Mouse (Mus musculus) fat pad, adult 2 months (tissue): ENCODE data around the gene Flnc.

Experiments used
- DNase-seq: peaks from one replicate; pipeline ENCODE4 v3.0.0-alpha.2; 2011; ENCODE audit warnings: low read depth, low spot score; ENCODE audit errors: extremely low read depth

Flnc gene

DNA sequence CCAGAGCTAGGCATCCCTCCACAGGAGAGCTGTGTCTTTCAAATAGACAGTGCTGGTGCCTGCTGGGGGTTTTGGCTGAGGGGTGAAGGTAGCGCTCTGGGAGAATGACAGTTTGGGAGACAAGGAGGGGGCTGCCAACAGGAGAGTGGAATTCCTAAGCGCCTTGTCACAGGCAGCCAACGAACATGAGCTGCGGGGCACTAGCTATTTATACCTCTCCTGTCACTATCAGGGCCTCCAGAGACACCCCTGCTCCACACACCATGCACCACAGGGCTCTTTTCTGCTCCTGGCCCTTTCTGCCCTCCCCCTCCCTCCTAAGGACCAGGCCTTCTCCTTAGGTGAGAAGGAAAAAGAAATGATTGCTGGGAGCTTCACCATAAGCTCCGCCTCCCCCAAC, 1.6 kb upstream of the Flnc start:
- DNase-seq = no peak

GRCm38 (mm10) chr6:29432156-29432555, 900 bp upstream of the Flnc start:
- no peak for DNase-seq

DNA sequence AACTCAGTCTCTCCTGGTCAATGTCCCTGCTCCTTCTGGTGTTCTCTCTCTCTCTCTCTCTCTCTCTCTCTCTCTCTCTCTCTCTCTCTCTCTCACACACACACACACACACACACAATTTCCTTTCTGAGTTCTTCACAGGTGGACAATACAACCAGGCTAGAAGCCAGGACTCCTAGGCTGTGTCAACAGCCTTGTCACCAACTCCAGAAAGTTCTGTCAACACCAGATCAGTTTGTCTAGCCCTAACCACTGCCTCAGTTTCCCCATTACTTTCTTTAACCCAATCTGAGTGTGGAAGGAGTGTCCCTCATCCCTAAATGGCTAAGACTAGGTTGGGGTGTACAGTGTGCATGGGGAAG, 399 bp upstream of the Flnc start:
- no peak for DNase-seq

- no peak for DNase-seq
These were observed 1.0 kb downstream of the Flnc start for GRCm38 (mm10) chr6:29433804-29434795.

DNA sequence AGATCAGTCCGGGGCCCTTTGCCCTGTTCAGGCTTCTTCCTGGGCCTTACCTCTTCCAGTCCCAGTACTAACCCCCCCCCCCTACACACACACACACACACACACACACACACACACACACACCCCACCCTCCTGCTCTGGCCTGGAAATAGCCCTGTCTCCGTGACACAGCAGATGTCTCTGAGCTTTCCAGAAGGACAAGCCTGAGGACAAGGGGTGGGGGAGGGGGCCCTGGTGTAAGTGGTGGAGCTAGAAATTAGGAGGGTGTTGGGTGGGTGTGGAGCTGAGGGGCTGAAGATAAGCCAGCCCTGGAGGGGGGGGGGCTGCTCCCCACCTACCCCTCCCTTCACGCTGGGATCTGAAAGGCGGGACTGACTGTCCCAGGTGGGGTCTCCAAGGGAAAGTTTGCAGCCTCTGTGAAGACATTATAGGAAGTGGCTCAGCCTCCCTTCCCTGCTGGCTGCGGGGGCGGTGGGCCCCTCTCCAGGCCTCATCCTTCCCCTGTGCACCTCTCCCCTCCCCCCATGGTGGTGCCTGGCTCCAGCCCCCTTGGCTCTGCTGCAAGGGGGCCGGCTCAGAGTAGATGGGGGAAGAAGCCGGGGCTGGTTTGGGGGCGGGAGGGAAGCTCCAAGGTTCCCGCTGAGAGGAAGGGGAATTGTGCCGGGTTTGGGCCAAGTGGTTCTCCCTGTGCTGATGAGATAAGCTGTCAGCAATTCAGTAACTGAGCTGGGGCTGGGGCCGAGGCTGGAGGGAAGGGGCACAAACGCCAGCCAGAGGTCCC, 2.0 kb downstream of the Flnc start:
- no peak for DNase-seq

DNA sequence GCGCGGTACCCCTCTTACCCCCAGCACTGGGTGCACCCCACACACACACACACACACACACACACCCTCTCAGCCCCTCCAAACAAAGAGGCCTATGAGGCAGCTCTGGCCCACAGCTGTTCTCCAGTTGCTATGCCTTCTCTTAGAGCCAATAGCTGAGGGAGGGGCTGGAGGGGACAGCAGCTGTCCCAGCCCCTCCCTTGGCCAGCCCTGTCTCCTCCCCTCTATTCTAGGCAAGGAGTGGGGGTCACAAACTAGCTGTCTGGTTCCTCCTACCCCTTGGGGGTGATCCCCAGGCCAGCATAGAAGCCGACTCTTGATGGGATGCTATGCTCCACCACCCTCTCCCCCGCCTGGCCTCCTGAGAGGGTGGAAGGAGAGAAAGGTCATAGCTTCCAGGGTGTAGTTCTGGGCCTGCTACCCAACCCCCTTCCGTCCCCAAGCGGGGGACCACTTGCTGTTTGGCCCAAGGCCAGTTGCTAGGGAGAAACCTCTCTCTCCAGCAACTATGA, 2.9 kb downstream of the Flnc start:
- DNase-seq = no peak

- no peak for DNase-seq
These were observed 3.4 kb downstream of the Flnc start for GRCm38 (mm10) chr6:29436461-29436934.

GRCm38 (mm10) chr6:29439251-29439650, 6.2 kb downstream of the Flnc start:
- no peak for DNase-seq

DNA sequence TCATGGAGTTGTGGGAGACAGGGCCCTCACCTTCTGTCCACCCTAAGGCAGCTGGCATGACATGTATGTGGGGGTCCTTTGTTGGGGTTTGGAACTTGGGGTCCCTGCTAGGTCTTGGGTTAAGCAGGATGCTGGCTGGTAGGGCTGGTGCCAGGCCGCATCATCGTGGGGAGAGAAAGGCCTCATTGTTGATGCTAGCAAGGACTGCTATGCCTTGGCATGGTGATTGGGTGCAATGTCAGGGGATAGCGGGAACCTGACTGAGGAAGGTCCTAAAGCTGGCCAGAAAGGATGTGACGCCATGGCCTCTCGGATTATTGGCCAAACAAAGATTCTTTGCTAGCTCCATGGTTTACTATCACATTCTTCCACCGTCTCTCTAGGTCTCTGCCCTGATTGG, 6.7 kb downstream of the Flnc start:
- DNase-seq = no peak

- DNase-seq = no peak
These were observed 11.7 kb downstream of the Flnc start for GRCm38 (mm10) chr6:29444773-29445172.

- DNase-seq = no peak
These were observed 12.3 kb downstream of the Flnc start for GRCm38 (mm10) chr6:29445354-29445753.

- no peak for DNase-seq
These were observed 16.8 kb downstream of the Flnc start for GRCm38 (mm10) chr6:29449858-29450257.

GRCm38 (mm10) chr6:29450667-29451066, 17.6 kb downstream of the Flnc start:
- no peak for DNase-seq

DNA sequence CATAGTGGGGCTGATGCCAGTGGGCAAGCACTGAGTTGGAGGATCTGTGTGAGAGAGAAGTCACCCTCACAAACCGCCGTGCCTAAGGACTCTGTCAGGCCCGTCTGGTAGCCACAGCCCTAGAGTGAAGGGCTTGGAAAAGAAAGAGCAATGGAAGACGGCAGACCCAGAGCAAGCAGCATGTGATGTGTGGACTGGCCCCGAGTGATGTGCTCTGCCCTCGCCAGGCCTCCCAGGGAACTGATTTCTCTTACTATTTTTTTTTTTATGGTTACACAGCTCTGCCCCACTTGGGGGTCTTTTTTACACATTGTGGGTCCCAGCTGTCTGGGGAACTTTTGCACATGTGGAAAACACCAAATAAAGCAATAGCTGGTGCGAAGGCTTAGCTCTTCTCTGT, 28.4 kb downstream of the Flnc start:
- DNase-seq = no peak

DNA sequence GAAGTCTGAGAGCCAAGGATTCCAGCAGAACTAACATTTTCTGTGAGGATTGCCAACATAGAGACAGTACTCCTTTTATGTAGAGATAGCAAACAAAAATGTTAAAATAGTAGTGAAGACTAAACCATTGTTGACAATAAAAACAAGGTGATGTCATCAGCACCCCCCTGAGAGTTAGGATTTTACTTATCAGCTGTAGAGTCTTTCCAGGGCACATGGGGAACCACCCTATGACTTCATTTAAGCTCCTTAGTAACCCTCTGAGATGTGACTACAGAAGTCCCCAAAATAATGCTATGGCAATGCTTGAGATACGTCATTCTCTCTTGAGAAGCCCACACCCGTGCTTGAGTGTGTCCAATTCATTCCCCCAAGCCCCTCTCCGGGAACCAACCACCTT, 30.3 kb downstream of the Flnc start:
- no peak for DNase-seq

DNA sequence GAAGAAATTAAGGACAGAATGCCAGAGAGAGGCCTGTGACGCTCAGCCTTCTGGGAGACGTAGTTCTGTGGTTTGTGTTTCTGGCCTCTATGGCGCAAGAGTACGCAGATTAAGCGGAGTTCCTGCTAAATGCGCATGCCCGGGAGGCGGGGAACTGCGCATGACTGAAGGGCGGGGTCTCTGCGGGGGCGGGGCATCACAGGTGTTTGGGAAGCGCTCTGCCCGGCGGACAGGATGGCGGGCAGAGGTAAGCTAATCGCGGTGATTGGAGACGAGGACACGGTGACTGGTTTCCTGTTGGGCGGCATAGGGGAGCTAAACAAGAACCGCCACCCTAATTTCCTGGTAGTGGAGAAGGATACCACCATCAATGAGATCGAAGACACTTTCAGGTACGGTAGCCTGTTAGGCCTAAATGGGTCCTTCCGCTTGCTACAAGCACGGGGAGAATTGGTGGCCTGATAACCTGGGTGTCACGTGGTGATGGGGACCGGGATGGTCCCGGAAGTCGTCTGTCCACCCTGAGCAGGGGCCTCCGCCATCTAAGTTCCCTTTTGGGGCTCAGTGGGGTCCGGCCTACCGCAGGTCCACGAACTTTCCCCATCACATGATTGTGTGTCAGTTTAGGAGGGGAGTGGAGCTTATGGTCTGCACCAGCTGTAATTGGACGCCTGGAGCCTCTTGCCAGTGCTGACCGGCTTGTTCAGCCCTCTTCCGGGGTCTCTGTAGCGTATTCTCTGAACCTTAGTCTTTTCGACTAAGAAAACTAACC, 34.7 kb downstream of the Flnc start, which contains the start of gene Atp6v1f:
Gene Atp6v1f, plus strand, starts transcription at position 136 of the 772 bp plus-strand sequence.
- DNase-seq = peak; percentile 69

DNA sequence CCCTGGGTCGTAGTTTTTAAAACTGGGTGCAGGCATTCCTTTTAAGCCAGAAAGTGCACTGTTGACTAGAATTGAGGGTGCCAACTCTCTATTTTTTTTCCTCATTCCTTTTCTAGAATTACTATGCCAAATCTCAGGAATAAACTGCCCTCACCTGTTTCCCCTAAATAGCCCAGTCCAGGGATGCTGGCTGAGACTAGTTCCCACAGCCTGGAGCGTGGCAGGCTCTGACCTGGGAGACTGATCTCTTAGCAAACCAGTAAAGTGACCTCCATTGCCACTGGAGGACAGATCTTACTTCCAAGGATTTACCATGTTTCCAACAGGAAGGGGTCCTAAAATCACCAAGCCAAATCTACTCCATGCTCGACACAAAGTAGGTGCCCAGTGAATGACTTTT, 35.8 kb downstream of the Flnc start:
- DNase-seq = no peak

- DNase-seq = no peak
These were observed 38.1 kb downstream of the Flnc start, which contains the start of gene Atp6v1fnb for GRCm38 (mm10) chr6:29471137-29471536. Gene Atp6v1fnb (plus strand): TSS chr6:29471437.

DNA sequence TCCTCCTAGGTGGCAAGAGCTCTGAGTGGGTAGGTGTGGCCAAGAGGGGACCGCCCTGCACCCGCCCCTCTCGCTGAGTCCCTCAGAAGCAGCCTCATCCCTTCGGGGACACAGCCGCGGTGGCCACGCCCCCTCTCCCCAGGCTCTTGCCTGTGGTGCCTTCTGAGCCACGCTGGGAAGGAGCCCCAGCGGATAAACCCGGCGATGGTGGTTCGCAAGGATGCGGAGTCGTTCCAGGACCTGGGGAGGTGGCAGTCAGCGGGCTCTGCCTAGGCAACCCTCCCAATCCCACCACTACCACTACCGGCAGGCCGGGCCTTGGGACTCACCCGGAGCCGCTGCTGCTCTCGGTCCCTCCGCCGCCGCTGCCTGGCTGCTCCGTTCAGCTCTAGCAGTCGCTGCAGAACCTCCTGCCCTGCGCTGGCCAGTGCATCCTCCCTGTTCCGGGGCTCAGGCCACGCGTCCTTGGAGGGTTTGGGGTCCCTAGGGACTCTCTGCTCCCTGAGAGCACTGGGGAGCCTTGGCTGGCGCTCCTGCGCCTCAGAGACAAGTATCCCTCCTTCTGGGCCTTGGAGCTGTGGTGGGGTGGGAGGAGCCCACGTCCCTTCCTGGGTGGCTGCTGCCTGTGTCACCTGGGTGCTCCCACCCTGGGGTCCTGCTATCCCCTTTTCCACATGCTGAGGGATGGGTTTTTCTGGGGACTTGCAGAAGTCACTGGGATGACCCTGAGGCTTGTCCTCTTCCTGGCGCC, 41.1 kb downstream of the Flnc start:
- DNase-seq = no peak

DNA sequence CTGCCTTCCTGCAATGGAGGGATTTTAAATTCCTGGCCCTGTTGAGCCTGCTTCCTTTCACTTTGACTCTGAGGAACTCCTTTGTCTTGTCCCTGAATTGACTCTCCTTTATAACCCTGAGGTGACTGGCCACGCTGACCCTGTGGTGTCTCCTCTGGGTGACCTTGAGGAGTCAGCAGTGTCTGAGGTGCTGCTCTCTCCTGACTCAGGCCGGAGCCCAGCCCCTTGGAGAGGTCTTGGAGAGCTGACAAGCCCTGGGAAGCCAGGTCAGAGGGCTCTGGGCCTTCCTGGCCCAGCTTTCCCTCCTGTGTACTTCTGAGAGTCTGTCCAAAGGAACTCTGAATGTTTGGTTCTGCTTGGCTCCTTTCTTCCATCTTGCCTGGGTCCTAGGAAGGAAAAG, 41.7 kb downstream of the Flnc start:
- no peak for DNase-seq
